Mouse (Mus musculus): Measurements from ENCODE around the gene Ints6.

DNA sequence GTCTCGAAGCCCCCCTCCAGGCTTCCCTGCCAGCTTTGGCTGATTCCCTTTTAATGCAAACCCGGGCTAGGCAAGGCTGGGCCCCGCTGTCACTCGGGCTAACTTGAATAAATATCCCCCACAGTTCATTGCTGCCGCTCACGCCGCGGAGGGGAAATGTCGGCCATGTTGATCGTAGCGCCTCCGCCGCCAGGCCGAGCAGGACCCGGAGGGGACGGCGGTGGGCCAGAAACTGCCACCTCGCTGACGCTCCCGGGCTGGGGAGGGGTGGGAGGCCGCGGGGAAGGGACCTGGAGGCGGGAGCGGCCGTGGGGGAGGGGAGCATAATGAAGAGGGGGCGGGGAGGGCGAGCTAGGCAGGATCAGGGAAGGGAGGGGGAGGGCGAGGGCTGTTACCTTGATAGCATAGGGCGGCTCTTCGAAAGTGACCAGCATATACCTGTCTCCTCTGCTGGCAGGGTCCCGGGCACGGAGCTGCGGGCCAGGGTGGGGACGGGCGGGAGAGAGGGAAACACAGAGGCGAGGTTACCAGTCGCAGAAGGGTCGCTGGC, 1.1 kb downstream of the Ints6 start:
- no peak for TF ChIP-seq POLR2A (IDR thresholded peaks at IDR 0.05; ENCODE audit: borderline replicate concordance, low read depth, low read length)
- no peak for TF ChIP-seq CTCF (IDR thresholded peaks at IDR 0.05; ENCODE audit: low read depth, low read length)
